Mouse (Mus musculus) ES-Bruce4 (cell line): ENCODE measurements at regions not wholly inside any gene's neighbourhood (a gene's known extent, or its start where the extent isn't known, plus 50 kb on each side); places are given as distances from the start of the nearest gene placed in this dataset.

ENCODE experiments used
- CTCF ChIP-seq: IDR thresholded peaks from one replicate; pipeline ENCODE4 v1.8.1; 2011; ENCODE audit warnings: low read depth, low read length
- POLR2A ChIP-seq: IDR thresholded peaks from one replicate; pipeline ENCODE4 v1.8.1; 2011; ENCODE audit warnings: low read length; ENCODE audit not compliant: insufficient read depth

GRCm38 (mm10) chr15:45690026-45690425, 5555.9 kb downstream of the 9330182O14Rik start:
- TF ChIP-seq POLR2A (no peak), CTCF (no peak)
